Mouse (Mus musculus) MEL (cell line): Measurements from ENCODE around the gene Rgs8. TPM values are rescaled to one million over a fixed set of nuclear protein-coding genes. Genes with fewer than 3 reads are reported as not detected.

Experiments used
- DNase-seq: peaks from one replicate; pipeline ENCODE4 v3.0.0; 2011; ENCODE audit warnings: low read depth, low spot score
- H3K27ac ChIP-seq: 2 replicates; pipeline ENCODE4 v1.5.1; 2012; ENCODE audit warnings: low read depth, mild to moderate bottlenecking, control low read depth, low read length, moderate library complexity; ENCODE audit not compliant: control insufficient read depth
- H3K27me3 ChIP-seq, 2 experiments: fragments of 150-350 bp in 1 of 2; sonication (generic) in 1 of 2; 2 replicates each; pipeline ENCODE4 v1.6.1; 2012; ENCODE audit warnings: low read length in 2 of 2, mild to moderate bottlenecking in 2 of 2, improper control_type of control experiment in 1 of 2, moderate library complexity in 1 of 2; ENCODE audit not compliant: insufficient read depth in 2 of 2, control insufficient read depth in 1 of 2
- H3K36me3 ChIP-seq, 2 experiments: 2 replicates each; pipeline ENCODE4 v1.6.1; 2012 to 2014; ENCODE audit warnings: low read length in 2 of 2, improper control_type of control experiment in 1 of 2, inconsistent platforms in 1 of 2, mild to moderate bottlenecking in 1 of 2; ENCODE audit not compliant: insufficient read depth in 2 of 2, control insufficient read depth in 1 of 2
- H3K4me1 ChIP-seq, 2 experiments: fragments of 150-350 bp in 1 of 2; sonication (generic) in 1 of 2; 2 replicates each; pipeline ENCODE4 v1.6.1; 2012; ENCODE audit warnings: low read length in 2 of 2, improper control_type of control experiment in 1 of 2, mild to moderate bottlenecking in 1 of 2; ENCODE audit not compliant: insufficient read depth in 2 of 2, control insufficient read depth in 1 of 2
- H3K4me3 ChIP-seq, 2 experiments: fragments of 150-350 bp in 1 of 2; sonication (generic) in 1 of 2; 2 replicates each; pipeline ENCODE4 v1.5.1; 2012; ENCODE audit warnings: low read depth in 2 of 2, low read length in 2 of 2, mild to moderate bottlenecking in 2 of 2, moderate library complexity in 2 of 2, control low read depth in 1 of 2, improper control_type of control experiment in 1 of 2; ENCODE audit not compliant: control insufficient read depth in 1 of 2, insufficient read depth in 1 of 2
- H3K79me2 ChIP-seq: 2 replicates; pipeline ENCODE4 v1.6.1; 2012; ENCODE audit warnings: mild to moderate bottlenecking, low read length, moderate library complexity; ENCODE audit not compliant: control insufficient read depth, poor library complexity, insufficient read depth
- H3K9ac ChIP-seq: 2 replicates; pipeline ENCODE4 v1.6.1; 2012; ENCODE audit warnings: low read depth, mild to moderate bottlenecking, control low read depth, low read length, moderate library complexity; ENCODE audit not compliant: control insufficient read depth, poor library complexity, severe bottlenecking
- H3K9me3 ChIP-seq: fragments of 150-350 bp; sonication (generic); replicated peaks from 2 replicates; pipeline ENCODE4 v1.6.1; 2012; ENCODE audit warnings: mild to moderate bottlenecking, low read length, improper control_type of control experiment, moderate library complexity; ENCODE audit not compliant: insufficient read depth
- BHLHE40 ChIP-seq: IDR thresholded peaks from 2 replicates; pipeline ENCODE4 v1.6.1; 2012; ENCODE audit warnings: low read depth, mild to moderate bottlenecking, inconsistent platforms, low read length, improper control_type of control experiment, borderline replicate concordance
- CHD2 ChIP-seq: IDR thresholded peaks from 2 replicates; pipeline ENCODE4 v1.6.1; 2011; ENCODE audit warnings: low read length, improper control_type of control experiment
- CTCF ChIP-seq, 3 experiments: IDR thresholded peaks in 2 of 3; conservative IDR thresholded peaks in 1 of 3; 2 replicates each; pipeline ENCODE4 v1.5.1; 2011 to 2012; ENCODE audit warnings: low read length in 3 of 3, low read depth in 2 of 3, mild to moderate bottlenecking in 2 of 3, improper control_type of control experiment in 1 of 3, inconsistent platforms in 1 of 3, mixed read lengths in 1 of 3, moderate library complexity in 1 of 3; ENCODE audit not compliant: control insufficient read depth in 1 of 3, insufficient read depth in 1 of 3, poor library complexity in 1 of 3, severe bottlenecking in 1 of 3
- E2F4 ChIP-seq: IDR thresholded peaks from 2 replicates; pipeline ENCODE4 v1.6.1; 2011; ENCODE audit warnings: low read depth, low read length, improper control_type of control experiment, borderline replicate concordance
- ELF1 ChIP-seq: IDR thresholded peaks from 2 replicates; pipeline ENCODE4 v1.6.1; 2014; ENCODE audit warnings: low read depth, mild to moderate bottlenecking, inconsistent platforms, low read length, improper control_type of control experiment, moderate library complexity
- EP300 ChIP-seq, 2 experiments: IDR thresholded peaks; 2 replicates each; pipeline ENCODE4 v1.6.1; 2011; ENCODE audit warnings: improper control_type of control experiment in 2 of 2, low read length in 2 of 2, low read depth in 1 of 2, mild to moderate bottlenecking in 1 of 2
- ETS1 ChIP-seq: IDR thresholded peaks from 2 replicates; pipeline ENCODE4 v1.6.1; 2012; ENCODE audit warnings: low read depth, mild to moderate bottlenecking, inconsistent platforms, low read length, improper control_type of control experiment, moderate library complexity
- GABPA ChIP-seq: IDR thresholded peaks from 2 replicates; pipeline ENCODE4 v1.6.1; 2012; ENCODE audit warnings: low read depth, mild to moderate bottlenecking, inconsistent platforms, low read length, improper control_type of control experiment, moderate library complexity
- GATA1 ChIP-seq: IDR thresholded peaks from 2 replicates; pipeline ENCODE4 v1.6.1; 2011; ENCODE audit warnings: low read depth, low read length, improper control_type of control experiment
- HCFC1 ChIP-seq: IDR thresholded peaks from 2 replicates; pipeline ENCODE4 v1.6.1; 2012; ENCODE audit warnings: low read depth, mild to moderate bottlenecking, inconsistent platforms, low read length, improper control_type of control experiment, moderate library complexity
- JUND ChIP-seq: IDR thresholded peaks from 2 replicates; pipeline ENCODE4 v1.6.1; 2011; ENCODE audit warnings: low read depth, mild to moderate bottlenecking, improper control_type of control experiment, low read length
- MAFK ChIP-seq: IDR thresholded peaks from 2 replicates; pipeline ENCODE4 v1.6.1; 2011; ENCODE audit warnings: low read depth, mild to moderate bottlenecking, low read length, improper control_type of control experiment, borderline replicate concordance
- MAX ChIP-seq: IDR thresholded peaks from 2 replicates; pipeline ENCODE4 v1.6.1; 2011; ENCODE audit warnings: low read length, improper control_type of control experiment
- MAZ ChIP-seq: IDR thresholded peaks from 2 replicates; pipeline ENCODE4 v1.6.1; 2012; ENCODE audit warnings: low read depth, mild to moderate bottlenecking, inconsistent platforms, low read length, improper control_type of control experiment
- MEF2A ChIP-seq: IDR thresholded peaks from 2 replicates; pipeline ENCODE4 v1.6.1; 2014; ENCODE audit warnings: low read depth, mild to moderate bottlenecking, inconsistent platforms, low read length, improper control_type of control experiment; ENCODE audit not compliant: poor library complexity, insufficient replicate concordance, severe bottlenecking; ENCODE audit errors: extremely low read depth
- MXI1 ChIP-seq: IDR thresholded peaks from 2 replicates; pipeline ENCODE4 v1.6.1; 2011; ENCODE audit warnings: mild to moderate bottlenecking, low read depth, low read length, improper control_type of control experiment
- MYB ChIP-seq: IDR thresholded peaks from 2 replicates; pipeline ENCODE4 v1.6.1; 2011; ENCODE audit warnings: mild to moderate bottlenecking, low read depth, low read length, improper control_type of control experiment
- MYC ChIP-seq: IDR thresholded peaks from 2 replicates; pipeline ENCODE4 v1.6.1; 2011; ENCODE audit warnings: low read depth, mild to moderate bottlenecking, low read length, improper control_type of control experiment, moderate library complexity
- NELFE ChIP-seq: IDR thresholded peaks from 2 replicates; pipeline ENCODE4 v1.6.1; 2011; ENCODE audit warnings: low read depth, low read length, improper control_type of control experiment
- NRF1 ChIP-seq: IDR thresholded peaks from 2 replicates; pipeline ENCODE4 v1.6.1; 2014; ENCODE audit warnings: low read depth, mild to moderate bottlenecking, inconsistent platforms, low read length, improper control_type of control experiment, moderate library complexity; ENCODE audit not compliant: poor library complexity, insufficient read depth, severe bottlenecking
- POLR2A ChIP-seq, 2 experiments: IDR thresholded peaks; 2 replicates each; pipeline ENCODE4 v1.6.1; 2011 to 2012; ENCODE audit warnings: low read length in 2 of 2, mild to moderate bottlenecking in 2 of 2, control low read depth in 1 of 2, improper control_type of control experiment in 1 of 2, low read depth in 1 of 2, moderate library complexity in 1 of 2; ENCODE audit not compliant: control insufficient read depth in 1 of 2, insufficient read depth in 1 of 2, poor library complexity in 1 of 2
- POLR2AphosphoS2 ChIP-seq: IDR thresholded peaks from 2 replicates; pipeline ENCODE4 v1.6.1; 2011; ENCODE audit warnings: low read length, improper control_type of control experiment
- POLR2AphosphoS5 ChIP-seq: IDR thresholded peaks from 2 replicates; pipeline ENCODE4 v1.6.1; 2012; ENCODE audit warnings: low read depth, borderline replicate concordance, mild to moderate bottlenecking, inconsistent platforms, low read length, moderate library complexity, mixed read lengths
- RAD21 ChIP-seq: IDR thresholded peaks from 2 replicates; pipeline ENCODE4 v1.6.1; 2011; ENCODE audit warnings: mild to moderate bottlenecking, low read depth, low read length, improper control_type of control experiment
- RCOR1 ChIP-seq: IDR thresholded peaks from 2 replicates; pipeline ENCODE4 v1.6.1; 2012; ENCODE audit warnings: low read depth, mild to moderate bottlenecking, inconsistent platforms, low read length, improper control_type of control experiment
- SIN3A ChIP-seq: IDR thresholded peaks from 2 replicates; pipeline ENCODE4 v1.6.1; 2012; ENCODE audit warnings: low read length, improper control_type of control experiment, inconsistent platforms
- SMC3 ChIP-seq: IDR thresholded peaks from 2 replicates; pipeline ENCODE4 v1.6.1; 2011; ENCODE audit warnings: low read depth, low read length, improper control_type of control experiment
- TAL1 ChIP-seq: IDR thresholded peaks from 2 replicates; pipeline ENCODE4 v1.6.1; 2012; ENCODE audit warnings: mild to moderate bottlenecking, inconsistent platforms, low read length, moderate library complexity, mixed read lengths
- TBP ChIP-seq: IDR thresholded peaks from 2 replicates; pipeline ENCODE4 v1.8.0; 2011; ENCODE audit warnings: low read depth, low read length, improper control_type of control experiment
- TCF12 ChIP-seq: IDR thresholded peaks from 2 replicates; pipeline ENCODE4 v1.6.1; 2014; ENCODE audit warnings: low read depth, mild to moderate bottlenecking, inconsistent platforms, low read length, improper control_type of control experiment, moderate library complexity
- UBTF ChIP-seq: IDR thresholded peaks from 2 replicates; pipeline ENCODE4 v1.6.1; 2012; ENCODE audit warnings: low read depth, mild to moderate bottlenecking, inconsistent platforms, low read length, improper control_type of control experiment, moderate library complexity, borderline replicate concordance; ENCODE audit not compliant: insufficient read depth
- USF1 ChIP-seq: IDR thresholded peaks from 2 replicates; pipeline ENCODE4 v1.6.1; 2014; ENCODE audit warnings: low read depth, mild to moderate bottlenecking, inconsistent platforms, low read length, improper control_type of control experiment, moderate library complexity
- USF2 ChIP-seq, 2 experiments: IDR thresholded peaks; 2 replicates each; pipeline ENCODE4 v1.6.1; 2011 to 2012; ENCODE audit warnings: improper control_type of control experiment in 2 of 2, low read length in 2 of 2, borderline replicate concordance in 1 of 2, inconsistent platforms in 1 of 2, low read depth in 1 of 2, mild to moderate bottlenecking in 1 of 2; ENCODE audit not compliant: insufficient read depth in 1 of 2
- ZC3H11A ChIP-seq: IDR thresholded peaks from 2 replicates; pipeline ENCODE4 v1.6.1; 2012; ENCODE audit warnings: low read depth, mild to moderate bottlenecking, inconsistent platforms, low read length, improper control_type of control experiment
- ZKSCAN1 ChIP-seq: IDR thresholded peaks from 2 replicates; pipeline ENCODE4 v1.6.1; 2012; ENCODE audit warnings: low read depth, mild to moderate bottlenecking, inconsistent platforms, low read length, improper control_type of control experiment, moderate library complexity
- ZMIZ1 ChIP-seq: IDR thresholded peaks from 2 replicates; pipeline ENCODE4 v1.6.1; 2012; ENCODE audit warnings: low read depth, mild to moderate bottlenecking, inconsistent platforms, low read length, improper control_type of control experiment, moderate library complexity
- polyA plus RNA-seq, 2 experiments: library from polyadenylated mRNA; stranded (reverse) in 1 of 2; unstranded in 1 of 2; fragments of >175 nt in 1 of 2; fragments of >200 nt in 1 of 2; gene quantifications; 2 replicates each; pipeline versions ENCODE4 v1.2.1 to v1.2.4; 2012; ENCODE audit warnings: low replicate concordance in 2 of 2, low read depth in 1 of 2; ENCODE audit not compliant: insufficient read length in 2 of 2, insufficient read depth in 1 of 2, missing spikeins in 1 of 2
- total RNA-seq: library from RNA; depleted of rRNA; stranded (reverse); fragments of 300-350 nt; gene quantifications from 2 replicates; pipeline ENCODE4 v1.2.3, GENCODE M21; 2012

Gene Rgs8
- total and polyA plus RNA-seq, 3 experiments: not detected

DNA sequence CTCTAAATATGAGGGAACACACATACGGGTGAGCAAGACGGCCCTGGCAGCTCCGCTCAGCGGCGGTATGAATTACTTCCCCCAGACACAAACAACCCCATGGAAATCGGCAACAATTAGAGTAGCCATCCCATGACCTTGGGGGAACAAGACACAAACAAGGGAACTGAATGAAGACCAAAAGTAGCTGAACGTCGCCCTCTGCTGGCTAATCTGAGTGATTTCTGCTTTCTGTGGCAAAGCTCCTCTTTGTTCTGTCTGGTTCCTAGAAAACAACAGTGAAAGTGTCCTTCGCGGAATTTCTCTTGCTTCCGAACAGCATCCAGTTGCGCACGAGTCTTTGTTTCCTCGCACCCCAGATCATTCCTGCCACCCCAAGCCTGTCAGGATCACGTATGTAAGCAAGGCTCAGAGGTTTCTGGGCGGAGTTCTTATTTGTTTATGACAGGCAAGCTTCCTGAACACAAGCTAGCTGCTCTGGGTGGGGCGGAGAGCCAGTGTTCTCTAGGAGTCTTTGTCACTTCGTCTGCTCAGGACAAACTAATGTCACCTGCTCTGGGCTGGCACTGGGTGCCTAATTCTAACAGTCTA lies 96.5 kb downstream of the Rgs8 start, which contains the start of gene Rnasel:
TSS of gene Rnasel (plus strand) at position 216 of the 591 bp plus-strand sequence.
- H3K27ac ChIP-seq: peak within 1 kb of the TSS; percentile 49
- peak within 1 kb of the TSS; percentile 61 for H3K9ac ChIP-seq
- H3K4me1 ChIP-seq: peaks cover 0 to 17% of the 10 kb centered on the region in 2 experiments; a peak in 2 of 4 replicates
- H3K79me2 ChIP-seq: no peaks in the 10 kb centered on the region; the same call in 1 of the 2 replicates
- no peaks in the 10 kb centered on the region for H3K9me3 ChIP-seq
- no peaks in the 10 kb centered on the region for H3K27me3 ChIP-seq
- peaks cover 0 to 9% of the 10 kb centered on the region in 2 experiments; a peak in 1 of 4 replicates for H3K36me3 ChIP-seq
- peak within 1 kb of the TSS; percentile 63 to 69 for H3K4me3 ChIP-seq
- DNase-seq: peak; percentile 91
- TF ChIP-seq USF1: no peak
- TF ChIP-seq MXI1: 0 out of 2 replicates have a peak, but pooled peaks have one; percentile 56
- no peak for TF ChIP-seq HCFC1
- peak; percentile 6; the same call in 1 of the 2 replicates for TF ChIP-seq RAD21
- no peak for TF ChIP-seq ELF1
- TF ChIP-seq ETS1: peak; percentile 38; the same call in 1 of the 2 replicates
- no peak for TF ChIP-seq JUND
- TF ChIP-seq NELFE: no peak
- 0 out of 2 replicates have a peak, but pooled peaks have one; percentile 9 for TF ChIP-seq TBP
- TF ChIP-seq BHLHE40: 0 out of 2 replicates have a peak, but pooled peaks have one; percentile 30
- no peak for TF ChIP-seq E2F4
- TF ChIP-seq ZMIZ1: no peak
- no peak for TF ChIP-seq UBTF
- peak; percentile 47 to 71 (median 59) for TF ChIP-seq CTCF (IDR thresholded peaks at IDR 0.05 in 2 of 3, conservative IDR thresholded peaks at IDR 0.05 in 1 of 3; ENCODE audit: control insufficient read depth in 1 of 3, insufficient read depth in 1 of 3, low read depth in 2 of 3, low read length in 3 of 3, poor library complexity in 1 of 3, severe bottlenecking in 1 of 3)
- TF ChIP-seq MYB: no peak
- no peak for TF ChIP-seq MAFK
- TF ChIP-seq RCOR1: no peak
- no peak for TF ChIP-seq NRF1
- TF ChIP-seq POLR2AphosphoS5: no peak
- TF ChIP-seq ZKSCAN1: no peak
- TF ChIP-seq MEF2A: no peak
- peak; percentile 23; the same call in 1 of the 2 replicates for TF ChIP-seq SMC3
- TF ChIP-seq SIN3A: peak; percentile 56; the same call in 1 of the 2 replicates
- no peak for TF ChIP-seq CHD2
- TF ChIP-seq MAZ: peak; percentile 44; the same call in 1 of the 2 replicates
- TF ChIP-seq EP300 (IDR thresholded peaks at IDR 0.05; ENCODE audit: low read depth in 1 of 2, low read length in 2 of 2): no peak
- no peak for TF ChIP-seq ZC3H11A
- TF ChIP-seq USF2 (IDR thresholded peaks at IDR 0.05; ENCODE audit: borderline replicate concordance in 1 of 2, insufficient read depth in 1 of 2, low read depth in 1 of 2, low read length in 2 of 2): no peak
- TF ChIP-seq GATA1: no peak
- TF ChIP-seq MAX: no peak
- TF ChIP-seq POLR2A (IDR thresholded peaks at IDR 0.05; ENCODE audit: control insufficient read depth in 1 of 2, insufficient read depth in 1 of 2, low read depth in 1 of 2, low read length in 2 of 2, poor library complexity in 1 of 2): no peak
- no peak for TF ChIP-seq POLR2AphosphoS2
- TF ChIP-seq TCF12: 0 out of 2 replicates have a peak, but pooled peaks have one; percentile 21
- TF ChIP-seq GABPA: no peak
- TF ChIP-seq TAL1: no peak
- 0 out of 2 replicates have a peak, but pooled peaks have one; percentile 20 for TF ChIP-seq MYC
